Mouse (Mus musculus): ENCODE measurements at regions not wholly inside any gene's neighbourhood (a gene's known extent, or its start where the extent isn't known, plus 50 kb on each side); places are given as distances from the start of the nearest gene placed in this dataset.

DNA sequence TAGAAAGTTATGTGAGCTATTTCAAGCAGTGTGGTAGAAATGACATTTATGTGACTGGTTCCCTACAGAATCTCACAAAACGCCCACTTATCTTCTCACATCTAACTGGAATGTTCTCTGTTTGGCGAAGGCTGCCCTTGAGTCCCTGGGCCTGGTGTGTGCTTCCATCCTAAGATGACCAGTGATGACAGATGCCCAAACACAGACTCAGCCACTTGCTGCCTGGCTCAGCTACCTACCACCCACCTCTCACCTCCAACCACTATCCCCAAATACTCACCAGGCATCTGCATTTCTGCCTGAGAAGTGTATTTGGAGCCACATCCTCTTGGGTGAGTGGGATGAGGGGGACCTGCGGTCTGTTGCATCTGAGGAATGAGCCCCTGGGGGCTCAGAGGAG lies 262.6 kb downstream of the CK137956 start:
- TF ChIP-seq GATA4 (IDR thresholded peaks at IDR 0.05; ENCODE audit: insufficient replicate concordance, low read length) = no peak

GRCm38 (mm10) chr4:127707126-127707525 lies 263.6 kb downstream of the CK137956 start:
- TF ChIP-seq GATA4 (IDR thresholded peaks at IDR 0.05; ENCODE audit: insufficient replicate concordance, low read length) = no peak

- no peak for TF ChIP-seq GATA4 (IDR thresholded peaks at IDR 0.05; ENCODE audit: insufficient replicate concordance, low read length)
Measured at GRCm38 (mm10) chr4:127701651-127702050, 269.1 kb downstream of the CK137956 start.

- TF ChIP-seq GATA4 (IDR thresholded peaks at IDR 0.05; ENCODE audit: insufficient replicate concordance, low read length) = no peak
Measured at GRCm38 (mm10) chr4:127689986-127690385, 280.8 kb downstream of the CK137956 start.

DNA sequence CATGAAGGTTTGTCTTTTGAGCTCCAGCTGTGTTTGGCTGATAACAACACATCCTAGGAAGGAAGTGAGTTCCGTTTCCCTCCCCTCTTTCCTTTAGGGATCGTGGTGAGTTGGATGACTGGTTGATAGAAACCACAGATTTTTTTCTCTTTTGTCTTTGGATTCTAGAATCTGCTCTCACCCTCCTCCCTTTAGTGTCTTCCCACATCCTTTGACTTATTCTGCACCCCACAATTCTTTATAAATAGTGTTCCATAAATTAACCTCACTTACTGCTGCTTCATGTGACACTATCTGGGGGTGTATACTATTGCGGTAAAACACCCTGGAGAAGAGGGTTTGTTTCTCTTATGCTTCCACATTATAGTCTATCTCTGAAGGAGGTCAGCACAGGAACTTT lies 285.7 kb downstream of the CK137956 start:
- no peak for TF ChIP-seq GATA4 (IDR thresholded peaks at IDR 0.05; ENCODE audit: insufficient replicate concordance, low read length)

GRCm38 (mm10) chr4:127679391-127679790 lies 291.4 kb downstream of the CK137956 start:
- TF ChIP-seq GATA4 (IDR thresholded peaks at IDR 0.05; ENCODE audit: insufficient replicate concordance, low read length) = no peak

GRCm38 (mm10) chr4:127678437-127678836 lies 292.3 kb downstream of the CK137956 start:
- TF ChIP-seq GATA4 (IDR thresholded peaks at IDR 0.05; ENCODE audit: insufficient replicate concordance, low read length) = no peak

DNA sequence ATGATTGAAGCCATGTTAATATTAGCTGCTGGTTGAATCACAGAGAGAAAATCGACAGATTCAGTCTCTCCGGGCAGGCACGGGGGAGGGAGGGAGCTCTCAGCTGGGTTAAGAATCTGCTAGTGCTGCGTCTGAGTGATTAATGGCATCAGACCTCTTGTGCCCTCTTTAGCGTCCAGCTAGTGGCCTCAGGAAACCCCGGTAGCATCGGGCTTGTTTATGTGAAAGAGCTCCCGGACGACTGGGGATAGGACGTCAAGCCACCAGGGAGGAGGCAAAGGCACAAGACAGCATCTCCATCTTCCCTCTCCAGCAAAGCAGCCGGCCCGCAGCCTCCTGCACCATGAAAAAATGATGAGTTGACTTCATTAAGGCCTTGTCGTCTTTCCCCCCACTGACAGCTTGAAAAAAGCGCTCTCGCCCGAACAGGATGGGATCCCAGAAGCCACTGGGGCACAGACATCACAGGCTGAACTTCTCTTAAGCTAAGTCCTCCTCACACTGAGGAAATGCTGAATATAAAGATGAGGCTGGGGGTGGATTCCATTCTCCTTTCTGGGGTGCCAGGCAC lies 294.9 kb downstream of the CK137956 start:
- no peak for TF ChIP-seq GATA4 (IDR thresholded peaks at IDR 0.05; ENCODE audit: insufficient replicate concordance, low read length)

DNA sequence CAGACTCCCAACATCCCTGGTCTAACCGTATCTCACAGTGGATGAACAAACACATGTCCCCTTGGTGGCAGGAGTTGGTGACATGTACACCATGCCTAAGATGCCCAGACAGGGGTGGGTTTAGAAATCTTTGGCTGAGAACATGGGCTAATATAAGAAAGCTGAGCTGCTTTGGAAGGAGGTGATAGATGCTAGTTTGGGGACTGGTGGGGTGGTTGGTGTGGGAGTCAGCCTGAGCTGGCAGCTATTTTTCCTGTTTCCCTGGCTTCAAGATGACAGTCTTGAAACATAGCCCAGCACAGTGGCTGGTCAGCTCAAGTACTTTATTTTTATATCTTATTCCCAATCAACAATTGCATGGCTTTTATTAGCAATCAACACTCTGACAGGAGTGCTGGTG lies 302.0 kb upstream of the Gjb5 start:
- TF ChIP-seq GATA4 (IDR thresholded peaks at IDR 0.05; ENCODE audit: insufficient replicate concordance, low read length) = no peak

DNA sequence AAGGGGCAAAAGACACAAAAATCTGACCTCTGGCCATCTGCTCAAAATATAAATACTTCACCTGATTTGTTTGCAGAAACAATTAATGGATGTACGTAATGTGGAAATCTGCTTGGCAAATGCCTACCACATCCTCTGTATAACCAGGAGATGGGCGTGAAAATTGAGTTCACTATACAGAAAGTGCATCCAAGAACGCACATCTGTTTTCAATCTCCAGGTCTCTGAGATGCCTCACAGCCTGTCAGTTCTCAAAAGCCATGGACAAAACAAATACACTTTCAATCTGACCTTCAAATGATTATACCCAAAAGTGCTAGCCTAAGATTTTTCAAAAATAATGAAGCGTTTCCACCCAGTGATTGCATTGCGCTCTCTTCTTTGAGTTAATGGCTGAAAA lies 293.6 kb upstream of the Gjb5 start:
- no peak for TF ChIP-seq GATA4 (IDR thresholded peaks at IDR 0.05; ENCODE audit: insufficient replicate concordance, low read length)

GRCm38 (mm10) chr4:127648011-127648410 lies 290.0 kb upstream of the Gjb5 start:
- TF ChIP-seq GATA4 (IDR thresholded peaks at IDR 0.05; ENCODE audit: insufficient replicate concordance, low read length) = no peak

- no peak for TF ChIP-seq GATA4 (IDR thresholded peaks at IDR 0.05; ENCODE audit: insufficient replicate concordance, low read length)
Measured at GRCm38 (mm10) chr4:127647189-127647588, 289.2 kb upstream of the Gjb5 start.

- TF ChIP-seq GATA4 (IDR thresholded peaks at IDR 0.05; ENCODE audit: insufficient replicate concordance, low read length) = no peak
Measured at GRCm38 (mm10) chr4:127640251-127641085, 282.5 kb upstream of the Gjb5 start.

- no peak for TF ChIP-seq GATA4 (IDR thresholded peaks at IDR 0.05; ENCODE audit: insufficient replicate concordance, low read length)
Measured at GRCm38 (mm10) chr4:127639765-127640164, 281.8 kb upstream of the Gjb5 start.

DNA sequence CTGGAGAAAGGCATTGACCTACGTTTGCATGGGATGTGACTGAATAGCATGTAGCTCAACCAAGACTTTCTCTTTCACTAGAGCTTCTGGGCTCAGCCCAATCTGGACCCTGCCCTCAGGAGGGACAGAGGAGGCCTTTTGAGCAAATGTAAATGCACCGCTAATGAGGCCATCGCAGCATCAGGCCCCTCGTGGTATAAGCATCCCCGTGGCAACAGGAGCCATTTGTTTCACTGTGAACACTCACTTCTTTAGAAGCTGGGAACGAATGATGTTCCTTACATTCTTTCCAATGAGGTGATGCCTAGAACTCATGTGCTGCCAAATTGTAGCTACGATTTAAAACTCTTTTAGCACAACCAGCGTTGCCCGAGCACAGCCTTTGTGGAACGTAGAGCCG lies 279.0 kb upstream of the Gjb5 start:
- no peak for TF ChIP-seq GATA4 (IDR thresholded peaks at IDR 0.05; ENCODE audit: insufficient replicate concordance, low read length)

DNA sequence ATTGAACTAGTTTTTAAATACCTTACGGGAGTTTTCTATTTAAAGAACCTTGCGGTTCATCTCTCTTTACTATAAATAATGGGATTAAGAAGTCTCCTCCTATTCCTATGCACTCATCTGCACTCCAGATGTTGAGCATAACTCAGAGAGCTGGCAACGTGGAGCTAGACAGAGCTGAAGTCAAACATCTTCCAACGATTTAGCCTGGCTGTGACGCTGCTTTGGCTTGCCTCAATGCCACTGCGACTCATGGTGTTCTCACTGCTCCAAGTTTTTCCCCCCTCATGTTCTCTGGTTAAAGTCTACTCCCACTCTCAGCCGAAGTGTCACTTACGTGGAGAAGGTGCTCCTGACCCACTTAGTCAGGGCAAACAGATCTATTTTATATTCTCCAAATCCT lies 277.3 kb upstream of the Gjb5 start:
- no peak for TF ChIP-seq GATA4 (IDR thresholded peaks at IDR 0.05; ENCODE audit: insufficient replicate concordance, low read length)

- no peak for TF ChIP-seq GATA4 (IDR thresholded peaks at IDR 0.05; ENCODE audit: insufficient replicate concordance, low read length)
Measured at GRCm38 (mm10) chr4:127619870-127620269, 261.9 kb upstream of the Gjb5 start.

All from liver, adult (tissue).